Mouse (Mus musculus): ENCODE results near the gene Zbtb5.
"Not testable (repeated sequence)": the region's sequence is repeated elsewhere in the genome, so short reads cannot be mapped to it uniquely, and the experiment has no call there.

Gene Zbtb5

DNA sequence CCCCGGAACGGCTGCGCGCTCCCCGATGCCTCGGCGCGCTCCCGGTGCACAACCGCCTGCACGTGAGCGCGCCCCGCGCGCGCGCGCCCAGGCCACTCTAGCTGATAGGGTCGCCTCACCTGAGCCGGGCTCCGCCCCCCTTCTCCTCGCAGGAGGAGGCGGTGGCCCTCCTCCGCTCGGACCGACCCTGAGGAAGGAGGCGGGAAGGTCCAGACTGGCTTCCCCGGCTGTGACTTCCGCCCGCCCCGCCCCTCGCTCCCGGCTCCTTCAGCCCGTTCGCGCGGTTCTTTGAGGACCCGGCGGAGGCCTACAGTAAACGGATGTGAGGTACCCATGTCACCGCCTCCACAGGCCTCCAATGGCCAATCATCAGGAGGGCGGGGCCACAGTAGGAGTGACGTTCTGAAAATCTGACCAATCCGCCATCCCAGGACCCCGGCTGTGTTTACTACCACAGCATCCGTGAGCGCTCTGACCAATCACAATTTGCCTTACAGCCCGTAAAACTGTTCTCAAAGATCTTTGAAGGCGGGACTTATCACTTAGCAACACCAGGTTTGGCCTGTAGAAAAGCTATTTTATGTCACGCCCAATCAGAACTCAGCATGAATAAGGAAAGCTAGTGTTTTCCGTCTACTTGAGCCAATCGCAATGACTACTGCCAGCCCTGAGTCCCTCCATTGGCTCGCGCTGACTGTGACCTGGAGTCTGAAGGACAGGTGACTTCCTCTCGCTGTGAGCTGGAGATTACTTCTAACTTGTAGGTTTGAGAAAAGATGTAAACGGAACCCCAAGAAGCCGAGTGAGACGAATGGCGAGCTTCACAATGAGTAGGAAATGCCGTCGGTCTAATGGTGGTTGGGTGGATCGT lies at the start of gene Zbtb5:
TSS of gene Zbtb5 (minus strand) at position 308 of the 871 bp plus-strand sequence.
- DNase-seq (ENCODE audit: low spot score in 2 of 2): peak; percentile 100

DNA sequence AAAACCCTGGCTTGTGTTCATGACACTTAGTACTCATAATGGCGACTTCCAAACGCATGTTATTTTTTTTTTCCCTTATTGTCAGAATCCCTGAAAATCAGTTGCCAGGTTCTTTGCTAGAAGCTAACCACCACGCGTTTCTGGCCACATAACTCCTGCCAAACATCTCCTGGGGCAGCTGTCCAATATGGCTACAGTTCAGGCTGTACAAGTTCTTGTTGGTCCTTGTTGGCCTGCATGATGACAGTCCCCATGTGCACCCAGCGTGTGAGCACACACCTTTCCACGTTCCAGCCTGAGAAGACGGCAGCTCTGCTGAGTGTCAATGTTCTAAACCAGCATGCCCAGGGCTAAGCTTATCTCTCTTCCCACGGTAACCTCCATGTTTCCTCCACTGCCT lies 43.2 kb upstream of the Zbtb5 start:
- peak; percentile 45 to 58 for DNase-seq (ENCODE audit: low spot score in 2 of 2)

DNA sequence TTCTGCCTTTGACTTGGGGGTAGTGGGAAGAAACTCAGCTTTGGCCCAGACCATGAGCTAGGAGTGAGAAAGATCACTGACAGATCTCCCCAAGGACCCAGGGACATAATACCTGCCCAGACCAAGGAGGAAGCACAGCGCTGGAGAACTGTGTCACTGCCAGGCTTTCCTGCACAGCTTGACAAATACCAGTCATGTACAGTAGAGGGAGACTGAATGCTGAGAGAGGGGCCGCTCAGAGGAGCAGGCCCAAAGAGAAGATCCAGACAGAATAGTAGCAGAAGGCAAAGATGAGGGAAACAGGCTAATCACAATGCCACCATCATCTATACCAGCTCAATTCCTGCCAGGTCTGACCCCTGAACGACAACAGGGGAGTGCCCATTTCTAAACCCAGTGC lies 42.6 kb upstream of the Zbtb5 start:
- no peak for DNase-seq (ENCODE audit: low spot score in 2 of 2)

DNA sequence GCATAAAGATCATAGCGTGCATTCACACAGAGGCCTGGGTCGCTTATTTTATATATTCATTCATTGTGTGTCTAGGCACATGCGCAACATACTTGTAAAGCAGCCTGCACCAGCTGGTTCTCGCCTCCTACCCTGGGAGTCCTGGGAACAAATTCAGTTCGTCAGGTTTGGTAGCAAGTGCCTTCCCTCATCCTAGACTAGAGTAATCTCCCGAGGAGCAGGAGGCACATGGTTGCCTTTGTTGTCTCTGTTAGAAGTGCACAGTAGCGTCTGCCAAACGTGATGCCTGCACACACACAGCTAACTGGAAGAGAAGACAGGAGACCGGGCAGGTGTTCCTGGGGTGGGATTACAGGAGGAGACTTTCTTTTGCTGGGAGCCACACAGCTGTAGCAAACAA lies 35.7 kb upstream of the Zbtb5 start:
- DNase-seq (ENCODE audit: low spot score in 2 of 2): no peak

DNA sequence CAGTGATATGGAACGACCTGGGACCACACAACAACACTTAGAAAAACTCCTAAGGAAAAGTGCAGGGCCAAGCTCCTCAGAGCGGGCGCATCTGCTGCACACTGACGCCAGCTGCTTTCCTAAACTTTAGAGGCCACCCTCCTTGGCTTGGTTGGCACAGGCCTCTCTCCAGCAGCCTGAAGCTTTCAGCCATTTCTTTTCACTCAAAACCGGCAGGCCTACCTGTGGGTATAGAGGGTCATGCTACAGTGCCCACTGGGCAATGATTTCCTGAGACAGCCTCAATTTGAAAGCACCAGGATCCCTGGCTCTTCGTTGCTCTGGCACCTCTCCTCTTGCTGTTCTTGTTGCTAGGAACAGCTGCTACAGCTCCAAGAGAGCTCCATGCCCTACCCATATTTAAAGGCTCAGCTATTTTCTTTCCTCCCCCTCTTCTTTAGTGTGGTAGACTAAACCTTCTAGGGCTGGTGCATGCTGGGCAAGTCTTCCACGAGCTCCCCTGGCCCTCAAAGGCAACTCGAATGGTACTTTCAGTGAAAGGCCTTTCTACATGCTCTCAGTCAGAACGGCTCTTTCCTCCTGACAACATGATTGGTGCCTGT lies 35.2 kb upstream of the Zbtb5 start:
- DNase-seq (ENCODE audit: low spot score in 2 of 2): no peak

DNA sequence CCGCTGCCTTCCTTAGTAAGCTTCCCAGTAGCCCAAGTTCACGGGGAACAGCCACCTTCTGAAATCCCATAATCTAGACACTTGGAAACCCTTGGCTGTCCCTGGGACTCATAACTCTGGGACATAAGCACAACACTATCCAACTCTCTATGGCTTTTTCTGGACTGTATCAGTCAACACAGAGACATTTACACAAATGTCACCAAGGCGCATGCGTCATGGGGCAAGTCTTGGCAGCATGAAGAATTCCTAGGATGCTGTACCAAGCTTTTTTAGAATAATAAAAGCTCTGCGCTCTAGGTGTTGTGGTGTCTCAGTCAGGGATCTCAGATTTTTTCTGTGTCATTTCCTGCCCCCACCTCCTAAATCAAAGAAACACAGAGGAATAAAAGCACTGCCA lies 34.5 kb upstream of the Zbtb5 start:
- DNase-seq (ENCODE audit: low spot score in 2 of 2): peak; percentile 30 to 41

DNA sequence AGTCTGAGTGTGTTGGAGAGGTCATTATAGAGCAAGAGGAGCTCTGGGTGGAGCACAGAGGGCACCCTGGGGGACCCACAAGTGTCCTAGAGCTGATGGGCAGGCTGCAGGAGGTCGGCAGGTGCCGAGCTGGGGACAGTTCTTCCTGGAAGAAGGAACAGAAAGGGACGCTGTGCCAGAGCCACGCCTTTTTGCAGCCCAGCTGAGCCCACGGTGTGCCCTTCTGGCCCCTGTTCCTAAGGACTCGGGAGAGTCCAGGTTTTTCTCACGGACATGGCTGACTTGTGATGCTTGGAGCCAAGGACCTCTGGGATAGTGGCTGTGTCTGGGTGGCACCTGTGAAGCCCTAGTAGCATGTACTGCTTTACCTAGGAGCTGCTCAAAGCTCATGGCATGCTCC lies 28.6 kb upstream of the Zbtb5 start:
- DNase-seq (ENCODE audit: low spot score in 2 of 2): no peak

DNA sequence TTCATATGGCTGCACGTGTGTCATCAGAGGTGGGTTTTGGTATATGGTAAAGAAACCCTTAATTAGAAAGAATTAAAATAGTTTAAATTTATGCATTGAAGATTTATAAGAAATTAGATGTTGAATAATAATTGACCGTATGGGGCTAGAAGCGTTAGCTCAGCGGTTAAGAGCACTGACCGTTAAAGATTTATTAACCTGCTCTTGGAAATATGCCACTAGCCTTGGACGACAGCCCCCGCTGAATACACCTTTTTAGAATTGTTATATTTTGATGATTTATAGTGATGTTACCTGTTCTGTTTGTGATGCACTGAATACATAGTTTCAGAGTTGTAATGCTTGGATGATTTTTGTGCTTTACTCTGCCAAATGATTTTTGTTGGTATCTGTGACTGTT lies 27.3 kb upstream of the Zbtb5 start:
- DNase-seq (ENCODE audit: low spot score in 2 of 2): not testable (repeated sequence)

DNA sequence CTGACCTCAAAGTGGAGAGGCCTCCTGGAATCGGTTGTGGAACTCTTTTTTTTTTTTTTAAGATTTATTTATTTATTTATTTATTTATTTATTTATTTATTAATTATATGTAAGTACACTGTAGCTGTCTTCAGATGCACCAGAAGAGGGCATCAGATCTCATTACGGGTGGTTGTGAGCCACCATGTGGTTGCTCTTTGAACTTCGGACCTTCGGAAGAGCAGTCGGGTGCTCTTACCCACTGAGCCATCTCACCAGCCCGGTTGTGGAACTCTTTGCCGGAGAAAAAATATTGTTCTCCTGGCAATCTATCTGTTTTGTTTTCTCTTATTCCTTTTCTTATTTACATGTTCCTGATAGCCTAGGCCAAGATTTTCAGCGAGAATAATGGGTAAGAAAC lies 26.7 kb upstream of the Zbtb5 start:
- not testable (repeated sequence) for DNase-seq (ENCODE audit: low spot score in 2 of 2)

DNA sequence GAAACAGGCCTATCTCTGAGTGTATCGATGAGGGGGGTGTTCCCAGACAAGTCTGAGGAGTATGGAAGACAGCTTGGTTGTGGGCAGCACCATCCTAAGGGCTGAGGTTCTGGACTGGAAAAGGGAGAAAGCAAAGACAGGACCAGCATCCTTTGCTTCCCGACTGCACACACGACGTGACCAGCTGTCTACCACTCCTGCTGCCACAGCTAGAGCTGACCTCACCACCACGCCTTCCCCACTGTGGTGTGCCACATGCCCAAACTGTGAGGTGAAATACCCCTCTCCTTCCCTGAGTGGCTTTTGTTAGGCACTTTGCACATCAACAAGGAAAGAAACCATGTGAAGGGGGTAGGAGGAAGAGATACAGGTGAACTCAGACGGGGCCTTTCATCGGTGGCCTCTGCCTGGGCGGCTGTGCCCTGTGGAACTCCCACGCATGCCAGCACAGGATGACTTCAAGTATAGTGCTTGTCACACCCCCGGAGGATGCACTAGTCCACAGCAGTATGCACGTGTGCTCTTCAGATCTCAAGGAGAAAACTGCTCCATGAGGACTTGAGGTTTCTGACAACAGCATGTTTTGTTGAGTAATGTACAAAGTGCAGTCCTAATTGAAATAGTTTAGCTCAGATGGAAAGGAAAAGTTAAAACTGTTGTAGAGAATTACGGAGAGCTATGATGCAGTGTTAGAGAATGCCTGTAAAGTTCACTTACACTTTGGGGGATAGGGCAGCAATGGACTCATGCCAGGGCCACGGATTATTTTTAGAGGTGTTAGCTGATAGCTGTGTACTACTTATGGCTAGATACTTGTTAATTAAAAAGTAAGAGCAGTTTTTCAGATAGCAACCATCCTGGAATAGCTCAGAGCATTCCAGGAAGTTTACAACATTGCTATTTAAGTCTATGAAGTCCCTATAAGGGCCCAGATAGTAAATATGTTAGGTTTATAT lies 25.5 kb upstream of the Zbtb5 start:
- DNase-seq (ENCODE audit: low spot score in 2 of 2): peak; percentile 66 to 80

DNA sequence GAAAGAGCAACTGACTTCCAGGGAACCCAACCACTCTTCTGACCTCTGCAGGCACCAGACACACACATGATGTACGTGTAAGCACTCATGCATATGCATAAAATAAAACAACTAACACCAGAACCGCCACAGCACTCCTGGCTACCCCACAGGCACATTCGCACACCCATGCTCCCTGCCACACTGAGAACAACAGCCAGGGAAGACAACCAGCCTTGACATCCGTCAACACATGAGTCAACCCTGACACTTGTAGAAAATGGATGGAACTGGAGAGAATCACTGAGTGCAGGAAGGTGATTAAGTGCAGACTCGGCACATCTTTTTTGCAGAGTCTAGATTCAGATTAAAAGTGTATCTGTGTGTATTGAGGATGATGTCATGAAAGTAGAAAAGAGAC lies 24.4 kb upstream of the Zbtb5 start:
- DNase-seq (ENCODE audit: low spot score in 2 of 2): no peak

DNA sequence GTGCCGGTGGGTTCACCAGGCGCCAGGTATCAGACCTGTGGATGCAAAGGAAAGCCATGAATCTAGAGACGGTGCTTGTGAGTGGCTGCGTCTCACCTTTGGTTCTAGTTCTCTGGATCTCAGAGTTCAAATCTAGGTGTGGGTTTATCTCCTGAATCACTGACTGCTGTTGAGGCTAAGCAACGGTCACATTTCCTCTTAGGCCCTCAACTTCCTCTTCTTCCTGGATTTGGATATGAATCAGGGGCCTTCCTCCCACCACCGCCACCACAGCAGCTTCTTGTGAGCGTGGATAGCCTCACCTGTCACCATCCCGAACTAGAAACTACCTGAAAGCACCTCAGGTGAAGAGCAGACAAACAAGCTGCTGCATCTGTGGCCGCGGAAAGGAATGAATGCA lies 23.8 kb upstream of the Zbtb5 start:
- DNase-seq (ENCODE audit: low spot score in 2 of 2): no peak

DNA sequence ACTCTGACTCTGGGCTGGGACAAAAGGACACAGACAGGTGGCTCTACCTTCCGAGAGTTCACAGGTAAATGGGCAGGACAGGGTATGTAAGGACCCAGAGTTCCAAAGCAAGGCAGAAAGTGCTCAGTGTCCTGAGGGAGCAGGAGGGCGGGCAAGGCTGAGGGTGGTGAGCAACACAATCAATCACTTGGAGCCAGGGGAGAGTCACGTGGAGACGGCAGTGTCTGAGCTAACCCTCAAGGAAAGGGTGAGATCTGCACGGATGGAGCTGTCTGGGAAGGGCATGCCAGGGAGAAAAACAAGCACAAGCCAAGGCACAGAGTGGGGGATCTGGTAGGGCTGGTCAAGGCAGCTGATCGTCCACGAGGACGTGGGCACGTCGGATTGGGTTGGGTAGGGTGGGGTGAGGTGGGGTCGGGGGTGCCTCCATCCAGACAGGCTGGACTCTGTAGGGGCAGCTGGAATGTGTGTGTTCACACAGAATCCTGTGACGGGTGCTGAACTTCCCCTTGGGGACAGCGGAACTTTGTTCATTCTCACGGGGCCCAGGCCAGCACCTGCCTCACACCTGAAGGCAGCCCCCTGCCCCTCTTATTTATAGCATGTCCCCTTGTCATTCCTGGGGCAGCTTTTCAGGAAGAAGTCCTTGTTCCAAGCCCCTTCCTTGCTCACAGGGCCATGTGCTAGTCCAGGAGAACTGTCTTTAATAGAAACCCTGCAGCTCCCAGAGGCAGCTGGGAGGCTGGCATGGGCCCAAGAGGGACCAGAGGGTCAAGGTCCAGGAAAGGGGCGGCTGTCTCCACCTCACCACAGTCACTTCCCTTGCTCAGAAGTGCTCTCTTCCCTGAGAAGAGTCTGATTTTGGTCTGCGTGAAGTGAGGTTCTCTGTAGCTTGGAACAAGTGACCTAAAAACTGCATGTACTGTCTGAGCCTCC lies 22.7 kb upstream of the Zbtb5 start:
- no peak for DNase-seq (ENCODE audit: low spot score in 2 of 2)

DNA sequence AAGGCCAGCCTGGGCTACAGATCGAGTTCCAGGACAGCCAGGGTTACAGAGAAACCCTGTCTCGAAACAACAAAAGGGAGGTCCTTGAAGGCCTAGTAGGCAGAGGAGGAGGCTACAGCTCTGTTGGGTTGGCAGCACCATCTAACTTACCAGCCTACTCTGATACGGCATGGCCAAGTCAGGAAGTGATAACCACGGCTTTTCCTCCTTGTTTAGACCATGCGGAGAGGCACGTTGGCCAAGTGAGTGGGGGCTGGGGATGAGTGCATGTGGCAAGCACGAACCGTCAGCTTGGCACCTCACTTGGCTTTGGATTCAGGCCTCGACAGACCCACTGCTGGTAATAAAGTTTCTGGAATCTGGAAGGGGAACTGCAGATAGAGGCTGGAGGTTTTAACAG lies 20.4 kb upstream of the Zbtb5 start:
- peak; percentile 46 to 57 for DNase-seq (ENCODE audit: low spot score in 2 of 2)

DNA sequence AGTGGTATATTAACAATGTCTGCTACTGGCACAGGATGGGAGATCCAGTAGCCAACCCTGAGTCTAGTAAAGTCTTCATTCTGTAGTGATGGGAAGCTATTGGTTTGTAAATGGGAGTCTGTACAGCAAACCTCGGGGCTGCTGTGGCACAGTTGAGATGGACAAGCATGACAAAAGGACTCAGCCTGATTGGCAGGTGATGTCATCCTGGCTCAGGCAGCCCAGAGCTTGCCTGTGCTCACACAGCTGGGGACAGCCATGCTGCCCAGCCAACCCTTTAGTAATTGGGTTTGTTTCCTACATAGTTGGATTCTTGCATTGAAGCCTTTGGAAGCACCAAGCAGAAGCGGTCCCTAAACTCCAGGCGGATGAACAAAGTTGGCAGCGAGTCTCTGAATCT lies 14.2 kb upstream of the Zbtb5 start:
- DNase-seq (ENCODE audit: low spot score in 2 of 2): no peak

DNA sequence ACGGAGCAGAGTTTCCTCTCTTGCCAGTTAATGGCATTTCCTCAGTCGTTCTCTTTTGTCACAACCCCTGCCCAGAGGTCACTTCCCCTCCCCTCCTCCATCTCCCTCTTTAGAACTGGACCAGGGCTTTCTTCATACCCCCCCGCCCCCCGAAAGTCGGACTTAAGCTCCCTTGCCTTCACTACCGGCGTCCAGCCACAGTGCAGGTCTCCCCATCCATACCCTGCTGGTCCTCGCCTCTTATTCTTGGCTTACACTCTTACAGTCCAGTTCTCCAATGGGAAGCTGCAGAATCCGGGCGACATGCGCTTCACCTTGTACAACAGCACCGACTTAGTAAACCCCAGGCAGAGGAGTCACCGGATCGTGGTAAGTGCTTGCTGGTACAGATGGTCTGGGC lies 6.8 kb upstream of the Zbtb5 start:
- no peak for DNase-seq (ENCODE audit: low spot score in 2 of 2)

DNA sequence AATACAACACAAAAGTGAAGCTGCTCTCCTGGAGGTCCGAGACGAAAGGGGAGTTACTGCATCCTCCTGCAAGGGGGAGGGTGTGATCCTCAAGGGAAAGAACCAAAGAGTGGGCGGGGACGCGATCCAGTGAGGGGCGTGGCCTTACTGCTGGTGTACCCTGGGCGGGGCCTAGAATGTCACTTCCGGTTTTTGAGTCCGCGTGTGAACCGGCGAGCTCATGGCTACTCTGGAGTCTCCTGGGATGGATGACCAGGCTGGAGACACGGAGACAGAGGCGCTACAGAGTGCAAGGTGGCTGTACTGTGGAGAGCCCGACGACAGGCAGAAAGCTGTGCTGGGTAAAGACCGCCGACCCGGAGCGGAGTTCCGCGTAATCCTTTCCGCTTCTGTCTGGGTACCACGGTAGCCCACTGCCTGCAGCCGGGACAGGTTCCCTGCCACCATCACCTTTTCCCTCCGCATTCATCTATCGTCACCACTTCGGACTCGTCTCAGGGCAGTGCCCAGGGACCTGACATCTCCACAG lies 6.3 kb upstream of the Zbtb5 start, which contains the start of gene Polr1e:
TSS of gene Polr1e (plus strand) at position 132 of the 529 bp plus-strand sequence.
- DNase-seq (ENCODE audit: low spot score in 2 of 2): peak; percentile 94 to 96

DNA sequence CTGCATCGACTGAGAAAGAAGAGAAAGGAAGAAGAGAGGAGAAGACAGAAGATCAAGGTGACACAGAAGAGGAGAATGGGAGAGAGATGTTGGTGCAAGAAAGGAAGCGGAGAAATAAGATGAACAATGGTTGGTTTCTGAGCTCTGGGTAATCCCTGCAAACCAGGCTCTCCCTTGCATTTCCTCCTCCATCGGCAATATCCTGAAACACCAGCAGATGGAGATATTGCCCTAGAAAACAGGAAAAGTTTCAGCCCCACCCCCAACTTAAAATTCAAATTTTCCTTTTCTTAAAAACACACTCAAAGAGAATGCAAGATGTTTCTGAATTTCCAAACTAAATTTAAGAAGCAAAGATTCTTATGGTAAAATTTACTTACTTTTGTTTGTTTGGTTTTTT lies 3.4 kb upstream of the Zbtb5 start:
- DNase-seq (ENCODE audit: low spot score in 2 of 2): peak; percentile 25 to 70

DNA sequence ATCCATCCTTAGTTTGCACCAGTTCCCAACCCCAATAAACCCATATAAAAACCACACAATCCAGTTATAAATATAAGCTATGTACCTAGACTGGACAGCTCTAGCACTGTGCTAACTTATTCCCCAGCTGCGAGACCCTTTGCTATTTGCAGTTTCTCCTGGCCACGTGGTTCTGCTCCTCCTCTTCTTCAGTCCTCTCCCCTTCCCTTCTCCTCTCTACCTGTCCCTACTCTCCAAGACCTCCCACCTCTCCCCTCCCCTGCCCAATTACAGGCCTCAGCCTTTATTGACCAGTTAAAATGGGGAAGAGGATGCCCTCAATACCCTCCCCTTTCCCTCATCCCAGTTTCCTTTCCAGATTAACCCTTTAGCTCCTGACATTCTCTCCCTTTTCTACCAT lies 1.3 kb upstream of the Zbtb5 start:
- no peak for DNase-seq (ENCODE audit: low spot score in 2 of 2)

DNA sequence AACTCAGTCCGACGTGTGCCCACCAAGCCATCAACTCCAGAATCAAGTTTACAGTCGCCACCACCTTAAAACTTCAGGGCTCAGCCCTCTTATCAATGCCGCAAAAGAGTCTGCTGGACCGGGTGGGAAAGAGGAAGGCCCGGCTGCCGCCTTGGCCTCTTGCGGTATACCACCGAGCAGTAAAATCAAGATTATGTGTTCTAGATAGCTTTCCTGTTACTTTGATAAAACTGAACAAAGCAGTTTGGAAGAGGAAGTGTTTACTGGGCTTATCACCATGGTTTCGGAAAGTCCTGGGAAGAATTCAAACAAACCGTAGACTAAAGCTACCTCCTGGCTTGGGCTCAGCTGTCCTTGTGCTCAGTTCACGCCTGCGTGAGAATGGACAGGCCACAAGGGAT lies 819 bp upstream of the Zbtb5 start:
- DNase-seq (ENCODE audit: low spot score in 2 of 2): no peak

All from heart, adult 9 months (tissue).